Mouse (Mus musculus): Measurements from ENCODE around the gene Eps8. TPM values are rescaled to one million over a fixed set of nuclear protein-coding genes. Genes with fewer than 3 reads are reported as not detected.

Eps8 gene
- polyA plus RNA-seq, 1 experiment, result 5.6 TPM

DNA sequence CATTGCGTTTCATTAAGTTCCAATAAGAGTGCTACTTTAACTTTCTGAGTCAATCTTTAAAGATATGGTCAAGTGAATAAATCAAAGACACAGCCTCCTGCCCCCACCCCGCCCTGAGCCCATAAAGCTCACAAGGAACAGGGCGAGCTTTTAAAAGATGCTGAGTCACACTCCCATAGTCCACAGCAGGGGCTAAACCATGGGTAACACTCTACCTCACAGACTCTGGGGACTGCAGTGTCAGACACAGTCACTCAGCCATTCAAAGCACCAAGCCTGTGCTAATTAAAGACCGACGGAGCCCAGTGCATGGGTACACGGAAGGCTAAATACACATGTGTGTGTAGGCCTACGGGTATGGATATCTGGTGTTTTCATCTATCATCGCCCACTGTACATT lies 151.2 kb downstream of the Eps8 start:
- Histone ChIP-seq H3K4me3 (ENCODE audit: extremely low read depth, insufficient read depth, insufficient read length) (no peak overlapping the region), H3K27ac (ENCODE audit: insufficient read depth, low read length) (no peak overlapping the region), H3K4me1 (ENCODE audit: control insufficient read depth, insufficient read depth, insufficient read length) (no peaks in the 10 kb centered on the region), H3K27me3 (ENCODE audit: control insufficient read depth, insufficient read depth, low read length) (no peaks in the 10 kb centered on the region), H3K36me3 (ENCODE audit: control insufficient read depth, insufficient read depth, low read length) (peaks cover 9% of the 10 kb centered on the region)
- 88% methylated on average over 8 of the region's 8 CpGs for WGBS
- no peak for DNase-seq (ENCODE audit: low read depth in 1 of 2, low spot score in 2 of 2)
- TF ChIP-seq CTCF (IDR thresholded peaks at IDR 0.05; ENCODE audit: extremely low read depth, insufficient read depth, insufficient read length, insufficient replicate concordance) (no peak), POLR2A (IDR thresholded peaks at IDR 0.05; ENCODE audit: low read depth, low read length) (no peak)

DNA sequence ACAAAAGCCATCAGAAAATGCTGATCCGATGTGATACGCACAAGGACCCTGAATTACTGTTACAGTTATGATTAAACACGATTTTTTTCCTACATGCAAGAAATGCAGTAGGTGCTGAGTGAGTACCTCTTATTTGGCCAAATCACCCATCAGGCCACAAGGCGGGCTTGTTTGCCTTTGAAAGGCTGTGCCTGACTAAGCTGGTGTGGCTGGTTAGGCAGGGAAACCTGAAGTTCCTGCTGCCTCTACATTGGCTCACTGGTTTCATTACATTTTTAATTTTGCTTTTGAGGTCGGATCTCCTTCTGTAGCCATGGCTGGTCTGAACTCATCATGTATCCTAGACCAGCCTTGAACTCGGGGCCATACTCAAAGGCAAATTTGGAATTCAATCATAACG lies 151.7 kb downstream of the Eps8 start:
- Histone ChIP-seq H3K4me1 (ENCODE audit: control insufficient read depth, insufficient read depth, insufficient read length) (no peaks in the 10 kb centered on the region), H3K36me3 (ENCODE audit: control insufficient read depth, insufficient read depth, low read length) (peaks cover 9% of the 10 kb centered on the region), H3K4me3 (ENCODE audit: extremely low read depth, insufficient read depth, insufficient read length) (no peak overlapping the region), H3K27ac (ENCODE audit: insufficient read depth, low read length) (no peak overlapping the region), H3K27me3 (ENCODE audit: control insufficient read depth, insufficient read depth, low read length) (no peaks in the 10 kb centered on the region)
- DNase-seq (ENCODE audit: low read depth in 1 of 2, low spot score in 2 of 2), result no peak
- no peak for TF ChIP-seq POLR2A (IDR thresholded peaks at IDR 0.05; ENCODE audit: low read depth, low read length)
- TF ChIP-seq CTCF (IDR thresholded peaks at IDR 0.05; ENCODE audit: extremely low read depth, insufficient read depth, insufficient read length, insufficient replicate concordance), result no peak
- 88% methylated on average over 7 of the region's 7 CpGs for WGBS

DNA sequence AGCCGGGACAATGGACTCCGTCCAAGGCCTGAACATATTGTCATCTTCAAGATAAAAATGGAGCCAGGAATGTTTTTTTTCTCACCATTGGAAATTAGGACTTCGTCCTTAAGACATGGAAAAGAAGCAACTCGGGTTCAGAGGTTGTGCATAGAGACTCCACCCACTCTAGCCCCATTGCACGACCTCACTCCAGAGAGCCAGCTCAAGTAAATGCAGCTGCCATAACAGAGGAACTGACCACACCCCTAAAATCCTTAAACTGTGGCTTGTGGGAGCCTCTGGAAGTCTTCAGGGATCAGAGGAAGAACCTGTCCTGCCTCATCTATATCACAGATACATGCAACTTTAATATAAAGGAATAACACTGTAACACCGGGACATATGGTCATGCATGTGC lies 155.9 kb downstream of the Eps8 start:
- Histone ChIP-seq H3K4me3 (ENCODE audit: extremely low read depth, insufficient read depth, insufficient read length) (no peak overlapping the region), H3K27me3 (ENCODE audit: control insufficient read depth, insufficient read depth, low read length) (no peaks in the 10 kb centered on the region), H3K4me1 (ENCODE audit: control insufficient read depth, insufficient read depth, insufficient read length) (no peaks in the 10 kb centered on the region), H3K27ac (ENCODE audit: insufficient read depth, low read length) (no peak overlapping the region), H3K36me3 (ENCODE audit: control insufficient read depth, insufficient read depth, low read length) (peaks cover 7% of the 10 kb centered on the region)
- WGBS, result 85% methylated on average over 6 of the region's 6 CpGs
- TF ChIP-seq POLR2A (IDR thresholded peaks at IDR 0.05; ENCODE audit: low read depth, low read length), result no peak
- no peak for TF ChIP-seq CTCF (IDR thresholded peaks at IDR 0.05; ENCODE audit: extremely low read depth, insufficient read depth, insufficient read length, insufficient replicate concordance)
- DNase-seq (ENCODE audit: low read depth in 1 of 2, low spot score in 2 of 2), result no peak

DNA sequence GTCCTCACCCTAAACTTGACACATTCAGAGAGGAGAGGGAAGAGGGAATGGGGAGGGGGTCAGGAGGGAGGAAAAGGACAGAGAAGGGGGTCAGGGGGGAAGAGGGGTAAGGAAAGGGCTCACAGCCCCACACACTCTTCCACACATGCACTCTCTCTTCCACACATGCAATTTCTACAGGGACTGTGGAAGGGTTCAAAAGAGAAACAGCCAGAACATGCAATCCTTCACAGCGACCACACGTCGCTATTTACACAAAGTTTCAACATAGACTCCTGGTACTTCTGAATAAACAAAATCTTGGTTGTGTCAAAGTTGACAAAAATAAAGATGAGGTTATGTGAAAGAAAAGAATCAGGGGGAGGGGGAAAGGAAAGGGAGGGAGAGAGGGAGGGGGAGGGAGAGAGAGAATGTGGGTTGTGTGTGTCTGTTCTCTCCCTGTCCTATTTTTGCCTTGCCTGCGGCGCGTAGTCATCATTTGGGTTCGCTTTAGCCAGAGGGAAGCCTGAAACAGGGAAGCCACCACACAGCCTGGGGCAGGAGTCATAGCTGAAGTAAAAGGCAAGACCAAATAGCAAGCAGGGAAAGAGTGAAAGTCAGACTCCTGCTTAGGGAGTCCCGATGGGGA lies 157.4 kb downstream of the Eps8 start:
- no peak overlapping the region for H3K4me3 ChIP-seq (ENCODE audit: extremely low read depth, insufficient read depth, insufficient read length)
- no peak overlapping the region for H3K27ac ChIP-seq (ENCODE audit: insufficient read depth, low read length)
- no peaks in the 10 kb centered on the region for H3K4me1 ChIP-seq (ENCODE audit: control insufficient read depth, insufficient read depth, insufficient read length)
- WGBS, result 94% methylated on average over 8 of the region's 8 CpGs
- H3K27me3 ChIP-seq (ENCODE audit: control insufficient read depth, insufficient read depth, low read length), result no peaks in the 10 kb centered on the region
- DNase-seq (ENCODE audit: low read depth in 1 of 2, low spot score in 2 of 2), result no peak
- TF ChIP-seq CTCF (IDR thresholded peaks at IDR 0.05; ENCODE audit: extremely low read depth, insufficient read depth, insufficient read length, insufficient replicate concordance) (no peak), POLR2A (IDR thresholded peaks at IDR 0.05; ENCODE audit: low read depth, low read length) (no peak)
- H3K36me3 ChIP-seq (ENCODE audit: control insufficient read depth, insufficient read depth, low read length), result peaks cover 7% of the 10 kb centered on the region

DNA sequence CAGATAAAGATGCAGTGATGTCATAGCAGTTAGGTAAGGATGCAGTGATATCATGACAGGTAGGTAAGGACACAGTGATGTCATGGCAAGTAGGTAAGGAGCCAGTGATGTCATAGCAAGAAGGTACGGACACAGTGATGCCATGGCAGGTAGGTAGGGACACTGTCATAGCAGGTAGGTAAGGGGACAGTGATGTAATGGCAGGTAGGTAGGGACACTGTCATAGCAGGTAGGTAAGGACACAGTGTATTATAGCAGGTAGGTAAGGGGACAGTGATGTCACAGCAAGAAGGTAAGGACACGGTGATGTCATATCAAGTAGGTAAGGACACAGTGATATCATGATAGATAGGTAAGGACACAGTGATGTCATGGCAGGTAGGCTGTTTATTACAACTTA lies 158.1 kb downstream of the Eps8 start:
- 92% methylated on average over 2 of the region's 2 CpGs for WGBS
- no peaks in the 10 kb centered on the region for H3K27me3 ChIP-seq (ENCODE audit: control insufficient read depth, insufficient read depth, low read length)
- H3K27ac ChIP-seq (ENCODE audit: insufficient read depth, low read length), result no peak overlapping the region
- DNase-seq (ENCODE audit: low read depth in 1 of 2, low spot score in 2 of 2), result no peak
- H3K4me1 ChIP-seq (ENCODE audit: control insufficient read depth, insufficient read depth, insufficient read length), result no peaks in the 10 kb centered on the region
- no peak overlapping the region for H3K4me3 ChIP-seq (ENCODE audit: extremely low read depth, insufficient read depth, insufficient read length)
- H3K36me3 ChIP-seq (ENCODE audit: control insufficient read depth, insufficient read depth, low read length), result peaks cover 7% of the 10 kb centered on the region
- TF ChIP-seq POLR2A (IDR thresholded peaks at IDR 0.05; ENCODE audit: low read depth, low read length) (no peak), CTCF (IDR thresholded peaks at IDR 0.05; ENCODE audit: extremely low read depth, insufficient read depth, insufficient read length, insufficient replicate concordance) (no peak)

DNA sequence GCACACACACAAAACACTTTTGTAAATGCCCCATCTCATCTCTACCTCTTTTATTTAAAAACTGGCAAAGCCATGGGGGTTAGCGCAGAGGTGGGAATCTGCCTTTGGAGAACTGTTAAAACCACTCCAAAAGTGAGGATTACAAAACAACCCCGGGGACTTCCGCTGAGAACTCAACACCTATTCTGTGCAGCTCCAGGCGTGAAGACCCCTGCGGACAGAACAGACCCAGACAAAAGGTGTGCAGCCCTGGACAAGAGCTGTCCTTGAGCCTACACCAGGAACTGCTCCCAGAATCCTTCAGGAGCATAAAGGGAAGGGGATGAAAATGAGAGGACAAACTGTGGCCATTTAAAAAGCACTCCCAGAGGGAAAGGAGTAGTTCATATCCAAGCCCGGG lies 159.4 kb downstream of the Eps8 start:
- DNase-seq (ENCODE audit: low read depth in 1 of 2, low spot score in 2 of 2), result no peak
- H3K4me1 ChIP-seq (ENCODE audit: control insufficient read depth, insufficient read depth, insufficient read length), result no peaks in the 10 kb centered on the region
- WGBS, result 89% methylated on average over 6 of the region's 6 CpGs
- TF ChIP-seq CTCF (IDR thresholded peaks at IDR 0.05; ENCODE audit: extremely low read depth, insufficient read depth, insufficient read length, insufficient replicate concordance), result no peak
- TF ChIP-seq POLR2A (IDR thresholded peaks at IDR 0.05; ENCODE audit: low read depth, low read length), result no peak
- no peak overlapping the region for H3K4me3 ChIP-seq (ENCODE audit: extremely low read depth, insufficient read depth, insufficient read length)
- no peaks in the 10 kb centered on the region for H3K27me3 ChIP-seq (ENCODE audit: control insufficient read depth, insufficient read depth, low read length)
- no peak overlapping the region for H3K27ac ChIP-seq (ENCODE audit: insufficient read depth, low read length)
- peaks cover 5% of the 10 kb centered on the region for H3K36me3 ChIP-seq (ENCODE audit: control insufficient read depth, insufficient read depth, low read length)

DNA sequence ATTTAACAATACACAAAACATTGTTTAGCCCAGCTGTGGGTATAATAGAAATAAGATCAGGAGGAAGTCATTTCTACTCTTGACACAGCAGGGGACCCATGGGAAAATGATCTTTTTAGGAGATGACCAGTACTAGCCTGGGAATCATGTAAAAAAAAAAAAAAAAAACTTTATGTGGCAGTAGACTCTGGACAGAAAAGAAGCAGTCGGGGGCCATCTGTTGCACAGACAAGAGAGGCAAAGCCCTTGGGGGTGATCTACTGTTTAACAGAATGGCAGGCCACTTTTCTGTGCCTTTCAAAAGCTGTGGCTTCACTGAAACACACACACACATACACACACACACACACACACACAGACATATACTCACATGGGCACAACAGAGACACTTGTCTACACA lies 159.9 kb downstream of the Eps8 start:
- Histone ChIP-seq H3K4me3 (ENCODE audit: extremely low read depth, insufficient read depth, insufficient read length) (no peak overlapping the region), H3K36me3 (ENCODE audit: control insufficient read depth, insufficient read depth, low read length) (peaks cover 5% of the 10 kb centered on the region), H3K27ac (ENCODE audit: insufficient read depth, low read length) (no peak overlapping the region), H3K4me1 (ENCODE audit: control insufficient read depth, insufficient read depth, insufficient read length) (no peaks in the 10 kb centered on the region), H3K27me3 (ENCODE audit: control insufficient read depth, insufficient read depth, low read length) (no peaks in the 10 kb centered on the region)
- DNase-seq (ENCODE audit: low read depth in 1 of 2, low spot score in 2 of 2), result no peak
- WGBS, result 88% methylated on average over 1 of the region's 1 CpGs
- no peak for TF ChIP-seq CTCF (IDR thresholded peaks at IDR 0.05; ENCODE audit: extremely low read depth, insufficient read depth, insufficient read length, insufficient replicate concordance)
- no peak for TF ChIP-seq POLR2A (IDR thresholded peaks at IDR 0.05; ENCODE audit: low read depth, low read length)
